Mouse (Mus musculus) MEL-GATA-1-ER (cell line): ENCODE measurements around the gene Gm15155.
"Not testable (repeated sequence)": the region's sequence is repeated elsewhere in the genome, so short reads cannot be mapped to it uniquely, and the experiment has no call there.

ENCODE experiments used
- DNase-seq: peaks from one replicate; pipeline ENCODE4 v3.0.0-alpha.2; 2012; ENCODE audit warnings: low read depth; ENCODE audit errors: extremely low read depth

Gm15155 gene

DNA sequence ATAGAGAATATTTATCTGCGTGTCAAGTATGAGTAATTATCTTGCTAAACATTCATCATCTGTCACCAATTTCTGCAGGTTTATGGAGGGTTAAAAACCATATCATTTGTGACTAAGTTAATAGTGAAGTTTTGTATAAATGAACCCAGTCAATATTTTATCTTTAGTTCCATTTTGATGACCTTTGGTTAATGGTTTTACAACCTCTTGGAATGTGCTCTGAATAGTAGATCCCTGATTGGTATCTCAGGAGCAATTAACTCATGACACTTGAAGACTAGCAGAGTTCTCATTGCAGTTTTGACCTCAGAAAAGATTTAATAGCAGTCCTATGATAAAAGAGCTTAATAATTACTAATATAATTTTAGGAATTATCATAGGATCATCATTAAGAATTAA lies 385.2 kb downstream of the Gm15155 start:
- DNase-seq, result no peak

DNA sequence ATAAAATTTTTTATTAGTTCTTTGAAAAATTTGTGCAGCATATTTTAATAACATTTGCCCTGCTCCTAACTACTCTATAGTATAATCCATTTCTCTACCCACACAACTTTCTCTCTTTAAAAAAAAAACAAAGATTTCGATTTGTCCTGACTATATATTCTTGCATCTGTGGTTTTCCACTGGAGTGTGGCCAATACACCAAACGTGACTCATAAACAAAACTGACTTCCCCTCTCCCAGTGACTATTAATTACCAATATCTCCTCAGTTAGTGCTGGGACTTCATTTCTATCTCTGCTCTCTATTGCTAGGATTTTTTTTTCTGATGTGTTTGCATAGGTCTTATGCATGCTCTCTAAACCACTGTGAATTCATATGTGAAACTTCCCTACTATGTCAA lies 531.2 kb downstream of the Gm15155 start:
- DNase-seq, result no peak

DNA sequence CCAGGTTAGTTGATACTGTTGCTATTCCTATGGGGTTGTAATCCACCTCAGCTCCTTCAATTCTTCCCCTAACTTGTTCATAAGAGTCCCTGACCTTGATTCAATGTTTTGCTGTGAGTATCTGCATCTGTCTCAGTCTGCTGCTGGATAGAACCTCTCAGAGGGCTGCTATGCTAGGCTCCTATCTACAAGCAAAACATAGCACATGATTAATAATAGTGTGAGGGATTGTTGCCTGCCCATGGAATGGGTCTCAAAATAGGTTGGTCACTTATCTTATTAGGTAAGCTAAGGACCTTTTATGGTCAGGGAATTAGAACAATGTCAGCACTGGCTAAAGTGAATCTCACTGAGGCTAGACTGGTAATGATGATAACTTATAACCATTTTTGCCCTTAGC lies 547.0 kb downstream of the Gm15155 start:
- DNase-seq, result no peak

DNA sequence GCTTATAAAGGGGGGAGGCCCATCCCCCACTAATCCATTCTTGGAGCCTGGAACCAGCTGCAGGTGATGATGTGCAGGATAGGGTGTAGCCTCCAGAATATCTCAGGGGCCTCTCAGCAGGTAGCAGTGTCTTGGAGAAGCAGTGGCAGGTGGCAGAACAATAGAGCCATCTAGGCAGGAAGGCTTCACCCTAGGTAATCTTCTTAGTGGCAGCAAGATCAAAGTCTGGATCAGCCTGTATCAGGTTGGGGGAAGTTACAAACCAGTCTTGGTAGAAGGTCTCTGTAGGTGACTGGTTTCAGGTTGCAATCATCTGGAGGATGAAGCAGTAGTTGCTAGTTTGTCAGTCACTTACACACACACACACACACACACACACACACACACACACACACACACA lies 679.3 kb downstream of the Gm15155 start:
- not testable (repeated sequence) for DNase-seq
